Mouse (Mus musculus): ENCODE measurements at regions not wholly inside any gene's neighbourhood (a gene's known extent, or its start where the extent isn't known, plus 50 kb on each side); places are given as distances from the start of the nearest gene placed in this dataset.
"Not testable (repeated sequence)": the region's sequence is repeated elsewhere in the genome, so short reads cannot be mapped to it uniquely, and the experiment has no call there.

DNA sequence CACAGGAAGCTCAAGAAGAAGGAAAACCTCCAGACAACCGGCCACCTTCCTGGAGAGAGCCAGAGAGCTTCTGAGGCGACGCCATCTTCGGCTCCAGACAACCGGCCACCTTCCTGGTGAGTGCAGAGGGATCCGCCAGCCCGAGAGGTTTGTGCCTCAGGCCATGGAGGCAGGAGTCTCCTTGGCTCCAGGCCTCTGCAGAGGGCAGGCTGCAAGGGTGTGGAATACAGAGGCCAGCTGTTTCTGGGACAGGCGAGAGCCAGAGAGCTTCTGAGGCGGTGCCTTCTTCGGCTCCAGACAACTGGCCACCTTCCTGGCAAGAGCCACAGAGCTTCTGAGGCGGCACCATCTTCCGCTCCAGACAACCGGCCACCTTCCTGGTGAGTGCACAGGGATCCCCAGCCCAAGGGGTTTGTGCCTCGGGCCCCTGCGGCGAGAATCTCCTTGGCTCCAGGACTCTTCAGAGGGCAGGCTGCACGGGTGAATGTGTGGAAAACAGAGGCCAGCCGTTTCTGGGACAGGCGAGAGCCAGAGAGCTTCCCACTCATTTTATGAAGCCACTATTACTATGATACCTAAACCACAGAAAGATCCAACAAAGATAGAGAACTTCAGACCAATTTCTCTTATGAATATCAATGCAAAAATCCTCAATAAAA is 441.4 kb downstream of the Arl6ip6 start:
- in situ Hi-C loops (cut with MboI, MseI): not testable (repeated sequence)

GRCm38 (mm10) chr2:53668599-53669372 is 416.6 kb downstream of the Rprm start:
- in situ Hi-C loops (cut with MboI, MseI): no loop called here

DNA sequence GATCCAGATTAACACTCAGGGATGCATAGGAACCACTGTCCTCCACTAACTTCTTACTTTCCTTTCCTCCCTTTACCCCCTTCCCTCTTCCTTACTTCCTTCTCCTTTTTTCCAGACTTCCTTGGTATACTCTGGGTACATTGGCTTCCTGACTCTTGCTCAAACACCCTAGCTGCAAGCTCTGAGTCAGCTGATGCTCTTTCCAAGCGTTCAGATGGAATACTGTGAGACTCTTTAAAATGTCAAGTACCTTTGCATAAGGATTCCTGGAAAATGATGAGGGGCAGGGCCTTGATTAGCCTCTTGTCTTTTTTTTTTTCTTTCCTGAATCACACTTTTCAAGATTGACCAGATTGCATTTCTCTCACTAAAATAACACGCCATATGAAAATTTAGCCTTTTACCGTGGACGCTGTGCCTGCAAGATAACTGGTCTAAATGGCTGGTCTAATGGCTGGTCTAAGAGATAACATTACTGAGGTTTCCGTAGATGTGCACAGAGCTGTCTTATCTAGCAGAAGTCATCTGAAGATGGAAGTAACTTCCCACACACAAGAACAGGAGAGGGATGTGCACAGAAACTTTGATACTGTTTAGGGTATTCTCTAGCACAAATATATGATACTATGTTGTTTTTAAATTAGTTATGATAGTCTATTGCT is 404.9 kb downstream of the Rprm start:
- in situ Hi-C loops (cut with MboI, MseI): no loop called here

DNA sequence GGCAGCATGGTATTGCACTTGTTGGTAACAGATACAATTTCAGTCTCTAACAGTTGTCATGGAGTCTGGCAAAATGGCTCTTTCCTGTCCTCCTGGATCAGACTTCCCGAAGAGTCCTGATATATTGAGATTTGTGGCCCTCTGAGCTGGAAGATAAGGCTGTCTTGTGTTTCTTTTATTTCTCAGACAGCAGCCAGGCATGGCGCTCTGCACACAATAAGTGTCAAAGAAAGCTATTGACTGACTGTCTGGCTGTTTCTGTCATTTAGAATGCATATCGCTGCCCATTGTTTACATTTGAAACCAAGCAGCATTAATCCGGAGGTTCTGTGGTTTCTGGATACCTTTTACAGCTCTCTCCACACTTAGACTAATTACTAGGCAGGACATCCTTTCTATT is 402.8 kb downstream of the Rprm start:
- in situ Hi-C loops (cut with MboI, MseI): no loop called here

GRCm38 (mm10) chr2:53687281-53687680 is 398.1 kb downstream of the Rprm start:
- in situ Hi-C loops (cut with MboI, MseI): no loop called here

- in situ Hi-C loops (cut with MboI, MseI): no loop called here
Observed at GRCm38 (mm10) chr2:53689223-53689880, 396.0 kb downstream of the Rprm start.

GRCm38 (mm10) chr2:53691580-53692118 is 393.7 kb downstream of the Rprm start:
- in situ Hi-C loops (cut with MboI, MseI): loop anchor here (10.0 kb wide), 1 partner anchor 733 kb away; no protein-coding TSS in a partner anchor

DNA sequence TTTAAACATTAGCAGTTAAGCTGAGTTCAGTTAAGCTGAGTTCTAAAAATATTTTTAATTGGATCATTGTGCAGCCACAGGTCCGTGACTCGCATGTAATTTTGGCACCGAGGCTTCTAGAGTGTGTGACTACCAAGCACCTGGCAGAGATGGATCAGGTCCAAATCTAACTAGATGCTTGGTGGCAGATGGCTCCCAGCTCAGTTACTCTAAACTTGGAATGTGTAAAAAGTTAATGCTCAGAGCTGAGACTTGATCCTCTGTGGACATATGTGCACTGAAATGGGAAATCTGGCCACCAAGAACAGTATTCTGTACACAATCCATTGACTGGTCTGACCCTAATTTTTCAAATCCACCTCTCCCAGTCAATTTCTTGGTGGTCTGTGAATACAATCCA is 374.1 kb downstream of the Rprm start:
- in situ Hi-C loops (cut with MboI, MseI): no loop called here

DNA sequence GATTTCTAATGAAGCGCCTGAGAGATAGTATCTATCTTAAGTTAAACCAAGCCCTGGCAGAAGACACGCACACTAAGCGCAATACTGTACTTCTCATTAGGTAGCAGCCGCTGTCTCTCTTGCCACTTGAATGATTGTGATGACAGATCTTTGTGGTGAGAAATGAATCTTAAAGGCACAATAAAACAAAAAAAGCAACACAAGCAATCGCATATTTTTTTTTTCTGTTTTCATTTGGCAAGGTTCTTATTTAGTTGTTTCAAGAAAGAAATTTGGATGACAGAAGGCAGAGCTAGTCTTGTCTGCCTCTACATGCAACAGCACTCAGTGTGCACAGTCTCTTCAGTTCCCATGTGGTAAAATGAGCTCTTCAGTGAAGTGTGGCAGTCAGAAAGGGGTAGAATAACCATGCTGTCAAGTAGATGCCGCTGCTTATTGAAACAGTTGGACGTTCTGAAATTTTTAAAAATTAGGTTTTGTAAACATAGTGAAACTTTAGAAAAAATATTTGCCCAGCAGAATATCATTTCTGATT is 372.2 kb downstream of the Rprm start:
- in situ Hi-C loops (cut with MboI, MseI): no loop called here

- in situ Hi-C loops (cut with MboI, MseI): no loop called here
Observed at GRCm38 (mm10) chr2:53715017-53715416, 370.3 kb downstream of the Rprm start.

- in situ Hi-C loops (cut with MboI, MseI): no loop called here
Observed at GRCm38 (mm10) chr2:53723231-53723630, 362.1 kb downstream of the Rprm start.

GRCm38 (mm10) chr2:53728693-53729092 is 356.7 kb downstream of the Rprm start:
- in situ Hi-C loops (cut with MboI, MseI): no loop called here

DNA sequence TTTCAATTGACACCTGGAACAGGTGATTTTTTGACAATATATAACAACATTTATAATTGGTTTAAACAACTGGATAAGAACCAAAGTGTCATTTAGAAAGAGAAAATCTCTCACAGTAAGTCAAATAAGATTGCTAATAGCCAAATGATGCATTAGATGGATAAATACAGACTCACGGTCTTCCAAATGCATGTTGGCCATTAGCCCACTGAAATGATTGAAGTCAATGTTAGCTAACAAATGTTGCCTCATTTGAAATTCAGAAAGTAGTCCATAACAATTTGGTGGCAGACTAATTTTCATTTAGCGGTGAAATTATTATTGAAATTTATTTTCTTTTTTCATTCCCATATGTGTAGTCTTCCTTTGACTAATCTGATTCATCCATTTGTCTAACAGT is 354.9 kb downstream of the Rprm start:
- in situ Hi-C loops (cut with MboI, MseI): no loop called here

DNA sequence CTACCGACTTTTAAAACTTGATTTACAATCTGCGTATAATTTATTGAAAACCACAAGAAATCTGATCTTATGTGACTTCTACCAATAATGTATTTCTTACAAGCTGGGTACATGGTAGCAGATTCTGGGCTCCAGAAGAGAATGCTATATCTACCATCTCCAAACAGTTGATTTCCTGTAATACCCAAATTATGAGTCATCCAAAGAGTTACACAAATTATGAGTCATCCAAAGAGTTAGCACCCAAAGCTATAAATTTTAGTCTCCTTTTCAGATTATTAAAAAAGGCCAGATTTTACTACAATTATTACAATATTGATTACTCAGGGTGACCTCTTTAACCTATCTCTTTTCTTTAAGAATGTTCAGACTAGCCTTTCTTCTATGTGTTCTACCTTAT is 321.9 kb downstream of the Rprm start:
- in situ Hi-C loops (cut with MboI, MseI): no loop called here

- in situ Hi-C loops (cut with MboI, MseI): not testable (repeated sequence)
Observed at GRCm38 (mm10) chr2:53782035-53782434, 303.3 kb downstream of the Rprm start.

DNA sequence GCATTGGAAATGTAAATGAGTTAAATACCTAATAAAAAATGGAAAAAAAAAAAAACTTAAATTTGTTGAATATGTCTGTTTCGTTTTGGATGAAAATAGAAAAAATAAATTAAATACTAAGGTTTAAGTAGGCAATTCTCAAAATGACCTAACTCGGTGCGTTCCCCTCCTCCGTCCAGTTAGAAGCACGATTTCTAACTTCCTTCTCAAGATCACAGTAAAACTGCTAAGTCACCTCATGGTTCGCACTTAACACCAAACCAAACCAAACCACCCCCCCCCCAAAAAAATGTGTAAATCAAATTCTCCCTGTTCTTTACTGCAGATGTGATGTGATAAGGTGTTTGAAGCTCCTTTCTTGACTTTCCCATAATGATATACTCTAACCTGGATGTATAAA is 296.8 kb downstream of the Rprm start:
- in situ Hi-C loops (cut with MboI, MseI): not testable (repeated sequence)

GRCm38 (mm10) chr2:53796605-53797004 is 288.7 kb downstream of the Rprm start:
- in situ Hi-C loops (cut with MboI, MseI): no loop called here

DNA sequence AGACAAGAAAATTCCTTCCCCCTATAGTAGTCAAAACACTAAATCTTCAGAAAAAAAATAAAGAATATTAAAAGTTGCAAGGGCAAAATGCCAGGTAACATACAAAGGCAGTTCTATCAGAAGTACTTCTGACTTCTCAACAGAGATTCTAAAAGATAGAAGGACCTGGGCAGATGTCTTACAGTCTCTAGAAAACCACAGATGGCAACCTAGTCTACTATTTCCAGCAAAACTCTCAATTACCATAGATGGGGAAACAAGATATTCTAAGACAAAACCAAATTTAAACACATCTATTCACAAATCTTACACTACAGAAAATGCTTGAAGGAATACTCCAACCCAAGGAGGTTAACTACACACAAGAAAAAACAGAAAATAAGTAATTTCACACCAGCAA is 281.7 kb downstream of the Rprm start:
- in situ Hi-C loops (cut with MboI, MseI): no loop called here

DNA sequence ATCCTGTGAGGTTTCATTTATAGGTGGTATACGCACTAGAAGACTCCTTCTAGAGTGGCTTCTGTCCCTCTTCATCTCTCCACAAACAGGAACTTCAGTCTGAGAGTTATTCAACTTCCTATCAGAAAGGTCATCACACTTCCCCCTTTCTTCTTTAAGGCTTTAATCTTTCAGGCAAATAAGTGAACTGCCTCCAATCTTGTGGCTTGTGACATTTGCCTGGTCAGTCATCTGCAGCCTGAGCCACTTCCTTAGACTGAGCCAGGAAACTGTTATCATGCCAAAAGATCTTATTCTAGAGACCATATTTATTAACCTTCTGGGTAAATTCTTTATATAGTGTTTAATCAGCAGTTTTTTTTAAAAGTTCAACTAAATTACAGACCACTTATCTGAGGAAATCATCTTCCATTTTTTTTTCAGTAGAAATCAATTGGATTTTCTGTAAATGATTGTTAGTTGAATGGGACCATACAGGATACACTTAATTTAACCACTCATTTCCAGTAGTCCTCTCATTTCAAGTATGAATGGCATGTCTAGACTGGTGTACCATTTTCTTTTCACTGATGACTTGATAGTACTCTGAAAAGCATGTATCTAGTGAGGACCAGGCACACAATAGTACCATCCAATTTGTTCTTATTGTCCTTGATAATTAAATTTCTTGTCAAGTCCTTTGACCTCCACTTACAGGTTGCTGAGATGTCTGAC is 234.4 kb downstream of the Rprm start:
- in situ Hi-C loops (cut with MboI, MseI): no loop called here
